Mouse (Mus musculus): ENCODE data around the gene Ndufv3. TPM values are rescaled to one million over a fixed set of nuclear protein-coding genes. Genes with fewer than 3 reads are reported as not detected.

Gene Ndufv3
- total and polyA plus RNA-seq, 2 experiments = 152 to 269 TPM

GRCm38 (mm10) chr17:31556253-31556652 is 36.3 kb downstream of the Ndufv3 start:
- no peak overlapping the region for H3K4me3 ChIP-seq (ENCODE audit: insufficient read depth, low read depth, low read length)
- H3K27me3 ChIP-seq (ENCODE audit: control insufficient read depth, insufficient read depth, low read length) = no peaks in the 10 kb centered on the region
- TF ChIP-seq POLR2A (IDR thresholded peaks at IDR 0.05; ENCODE audit: extremely low read depth, insufficient read depth, low read length) (no peak), CTCF (IDR thresholded peaks at IDR 0.05; ENCODE audit: low read depth, low read length) (no peak)
- WGBS = 81% methylated on average over 4 of the region's 4 CpGs
- H3K36me3 ChIP-seq (ENCODE audit: control insufficient read depth, insufficient read depth, low read length) = no peaks in the 10 kb centered on the region
- H3K9ac ChIP-seq (ENCODE audit: low read depth, low read length) = no peak overlapping the region
- no peak for DNase-seq (ENCODE audit: extremely low read depth, low read depth, low spot score)
- H3K27ac ChIP-seq (replicated peaks; ENCODE audit: insufficient read depth, low read depth, low read length) = no peak overlapping the region
- H3K79me2 ChIP-seq (ENCODE audit: control insufficient read depth, insufficient read depth, low read length) = no peaks in the 10 kb centered on the region
- H3K4me1 ChIP-seq (ENCODE audit: control insufficient read depth, insufficient read depth, low read length) = no peaks in the 10 kb centered on the region

GRCm38 (mm10) chr17:31557124-31557880 is 37.4 kb downstream of the Ndufv3 start:
- H3K79me2 ChIP-seq (ENCODE audit: control insufficient read depth, insufficient read depth, low read length) = no peaks in the 10 kb centered on the region
- no peak overlapping the region for H3K27ac ChIP-seq (replicated peaks; ENCODE audit: insufficient read depth, low read depth, low read length)
- H3K4me1 ChIP-seq (ENCODE audit: control insufficient read depth, insufficient read depth, low read length) = no peaks in the 10 kb centered on the region
- DNase-seq (ENCODE audit: extremely low read depth, low read depth, low spot score) = no peak
- no peaks in the 10 kb centered on the region for H3K36me3 ChIP-seq (ENCODE audit: control insufficient read depth, insufficient read depth, low read length)
- no peak overlapping the region; the same call in 1 of the 2 replicates for H3K4me3 ChIP-seq (ENCODE audit: insufficient read depth, low read depth, low read length)
- WGBS = 82% methylated on average over 11 of the region's 11 CpGs
- TF ChIP-seq POLR2A (IDR thresholded peaks at IDR 0.05; ENCODE audit: extremely low read depth, insufficient read depth, low read length) (no peak), CTCF (IDR thresholded peaks at IDR 0.05; ENCODE audit: low read depth, low read length) (no peak)
- H3K9ac ChIP-seq (ENCODE audit: low read depth, low read length) = no peak overlapping the region
- H3K27me3 ChIP-seq (ENCODE audit: control insufficient read depth, insufficient read depth, low read length) = no peaks in the 10 kb centered on the region

GRCm38 (mm10) chr17:31557947-31558542 is 38.1 kb downstream of the Ndufv3 start:
- Histone ChIP-seq H3K27me3 (ENCODE audit: control insufficient read depth, insufficient read depth, low read length) (no peaks in the 10 kb centered on the region), H3K36me3 (ENCODE audit: control insufficient read depth, insufficient read depth, low read length) (no peaks in the 10 kb centered on the region), H3K4me1 (ENCODE audit: control insufficient read depth, insufficient read depth, low read length) (no peaks in the 10 kb centered on the region), H3K4me3 (ENCODE audit: insufficient read depth, low read depth, low read length) (no peak overlapping the region), H3K79me2 (ENCODE audit: control insufficient read depth, insufficient read depth, low read length) (no peaks in the 10 kb centered on the region), H3K27ac (replicated peaks; ENCODE audit: insufficient read depth, low read depth, low read length) (no peak overlapping the region), H3K9ac (ENCODE audit: low read depth, low read length) (no peak overlapping the region)
- no peak for DNase-seq (ENCODE audit: extremely low read depth, low read depth, low spot score)
- TF ChIP-seq POLR2A (IDR thresholded peaks at IDR 0.05; ENCODE audit: extremely low read depth, insufficient read depth, low read length) = no peak
- TF ChIP-seq CTCF (IDR thresholded peaks at IDR 0.05; ENCODE audit: low read depth, low read length) = no peak
- 87% methylated on average over 10 of the region's 10 CpGs for WGBS

- no peak for DNase-seq (ENCODE audit: extremely low read depth, low read depth, low spot score)
- peaks cover 2% of the 10 kb centered on the region; the same call in 1 of the 2 replicates for H3K4me1 ChIP-seq (ENCODE audit: control insufficient read depth, insufficient read depth, low read length)
- no peaks in the 10 kb centered on the region for H3K27me3 ChIP-seq (ENCODE audit: control insufficient read depth, insufficient read depth, low read length)
- no peak overlapping the region for H3K4me3 ChIP-seq (ENCODE audit: insufficient read depth, low read depth, low read length)
- no peaks in the 10 kb centered on the region for H3K36me3 ChIP-seq (ENCODE audit: control insufficient read depth, insufficient read depth, low read length)
- no peak overlapping the region for H3K27ac ChIP-seq (replicated peaks; ENCODE audit: insufficient read depth, low read depth, low read length)
- no peaks in the 10 kb centered on the region for H3K79me2 ChIP-seq (ENCODE audit: control insufficient read depth, insufficient read depth, low read length)
- WGBS = 86% methylated on average over 11 of the region's 11 CpGs
- TF ChIP-seq POLR2A (IDR thresholded peaks at IDR 0.05; ENCODE audit: extremely low read depth, insufficient read depth, low read length) (no peak), CTCF (IDR thresholded peaks at IDR 0.05; ENCODE audit: low read depth, low read length) (no peak)
- no peak overlapping the region for H3K9ac ChIP-seq (ENCODE audit: low read depth, low read length)
Observed at GRCm38 (mm10) chr17:31559021-31559789, 39.3 kb downstream of the Ndufv3 start.

DNA sequence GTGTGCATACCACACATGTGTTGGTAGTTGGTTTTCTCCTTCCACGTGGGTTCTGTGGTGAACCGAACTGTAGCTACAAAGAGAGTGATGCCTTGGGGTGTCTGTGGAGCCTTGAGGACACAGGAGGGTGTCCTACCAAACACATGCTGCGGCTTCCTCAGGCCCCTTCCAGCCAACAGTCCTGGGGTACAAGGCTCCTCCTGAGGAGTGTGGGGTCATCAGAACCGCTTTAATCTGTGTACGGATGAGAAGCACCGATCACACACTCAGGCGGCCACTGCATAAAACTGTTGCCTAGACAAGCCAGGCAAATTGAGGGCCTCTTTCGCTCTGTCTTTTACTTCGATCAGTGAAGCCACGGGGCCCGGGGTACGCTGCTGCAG is 43.7 kb downstream of the Ndufv3 start:
- Histone ChIP-seq H3K4me3 (ENCODE audit: insufficient read depth, low read depth, low read length) (peak overlapping the region; percentile 71), H3K79me2 (ENCODE audit: control insufficient read depth, insufficient read depth, low read length) (peaks cover 26% of the 10 kb centered on the region), H3K36me3 (ENCODE audit: control insufficient read depth, insufficient read depth, low read length) (no peaks in the 10 kb centered on the region), H3K27me3 (ENCODE audit: control insufficient read depth, insufficient read depth, low read length) (no peaks in the 10 kb centered on the region), H3K27ac (replicated peaks; ENCODE audit: insufficient read depth, low read depth, low read length) (peak overlapping the region; percentile 89), H3K9ac (ENCODE audit: low read depth, low read length) (peak overlapping the region; percentile 69), H3K4me1 (ENCODE audit: control insufficient read depth, insufficient read depth, low read length) (peaks cover 15% of the 10 kb centered on the region)
- TF ChIP-seq CTCF (IDR thresholded peaks at IDR 0.05; ENCODE audit: low read depth, low read length) (no peak), POLR2A (IDR thresholded peaks at IDR 0.05; ENCODE audit: extremely low read depth, insufficient read depth, low read length) (no peak)
- no peak for DNase-seq (ENCODE audit: extremely low read depth, low read depth, low spot score)
- WGBS = 8% methylated on average over 12 of the region's 12 CpGs
